Mouse (Mus musculus): Measurements from ENCODE around the gene Lmo2. TPM values are rescaled to one million over a fixed set of nuclear protein-coding genes. Genes with fewer than 3 reads are reported as not detected.

Lmo2 gene
- polyA plus RNA-seq, 1 experiment from 2014 or later, result 33.1 TPM

DNA sequence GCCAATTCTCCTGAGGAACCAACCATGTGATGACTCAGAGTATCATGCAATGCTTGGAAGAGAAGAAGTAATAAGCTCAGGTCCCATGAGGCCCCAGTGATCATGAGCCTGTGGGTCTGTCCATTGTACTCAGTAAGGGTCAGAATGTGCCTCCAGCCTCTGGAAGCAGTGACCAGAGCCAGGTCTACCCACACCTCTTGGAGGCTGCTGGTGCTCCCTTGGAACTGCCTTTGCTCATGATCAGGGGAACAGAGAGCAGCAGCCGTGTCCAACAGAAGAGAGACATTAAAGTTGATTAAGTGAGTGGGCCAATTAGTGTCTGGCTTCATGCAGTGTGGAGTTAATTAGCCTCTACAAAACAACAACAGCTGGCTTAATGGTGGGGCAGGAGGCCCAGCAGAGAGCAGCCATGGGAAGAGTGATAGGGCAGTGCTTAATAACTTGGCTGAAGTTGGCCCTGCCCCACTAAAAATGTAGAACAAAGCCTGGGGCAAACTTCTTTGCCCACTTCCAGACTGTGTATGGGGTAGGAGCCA lies 30.1 kb upstream of the Lmo2 start:
- Histone ChIP-seq H3K9ac (replicated peaks; ENCODE audit: low read length) (no peak overlapping the region), H3K9me3 (ENCODE audit: low read length) (no peaks in the 10 kb centered on the region), H3K4me2 (replicated peaks; ENCODE audit: low read depth, low read length) (no peak overlapping the region), H3K4me1 (ENCODE audit: insufficient read depth, low read length) (peaks cover 7% of the 10 kb centered on the region), H3K27ac (ENCODE audit: low read length) (no peak overlapping the region), H3K36me3 (ENCODE audit: insufficient read depth, low read length) (no peaks in the 10 kb centered on the region), H3K4me3 (ENCODE audit: low read length) (no peak overlapping the region), H3K27me3 (ENCODE audit: insufficient read depth, low read length) (no peaks in the 10 kb centered on the region)
- ATAC-seq (ENCODE audit: low FRiP score, low TSS enrichment), result peak; percentile 77
- WGBS, result 25% methylated on average over 1 of the region's 1 CpGs

DNA sequence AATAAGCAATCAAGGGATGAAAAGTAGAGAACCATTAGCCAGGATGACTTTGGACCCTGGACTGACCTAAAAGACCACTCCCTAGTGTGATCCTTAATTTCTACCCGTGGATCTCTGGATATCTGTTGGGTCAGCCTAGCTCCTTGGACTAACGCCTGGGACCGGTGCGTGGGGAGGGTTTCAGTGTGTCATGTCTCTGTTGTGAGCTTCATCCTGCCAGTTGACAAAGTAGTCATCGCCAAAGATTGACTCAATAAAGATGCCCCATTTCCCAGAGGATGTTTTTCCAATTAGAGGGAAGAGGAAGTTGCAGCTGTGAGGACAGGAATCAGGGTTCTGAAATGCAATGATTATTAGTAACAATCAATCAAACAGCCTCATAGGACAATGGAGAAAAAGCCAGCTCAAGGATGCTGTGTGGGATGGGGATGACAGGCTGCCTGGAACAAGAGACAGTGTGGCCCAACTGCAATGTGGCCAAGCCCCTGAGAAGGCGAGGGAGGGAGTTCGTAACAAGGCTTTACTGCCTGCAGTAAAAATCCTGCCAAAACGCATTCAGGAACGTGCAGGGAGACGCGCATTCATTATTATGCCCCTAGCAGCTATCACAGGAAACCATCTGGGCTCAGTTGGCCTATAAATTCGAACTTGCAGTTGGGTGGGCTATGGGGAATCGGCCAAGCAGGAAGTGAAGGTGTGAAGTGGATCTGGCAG lies 27.3 kb upstream of the Lmo2 start:
- WGBS, result 32% methylated on average over 13 of the region's 13 CpGs
- Histone ChIP-seq H3K4me2 (replicated peaks; ENCODE audit: low read depth, low read length) (no peak overlapping the region), H3K27me3 (ENCODE audit: insufficient read depth, low read length) (no peaks in the 10 kb centered on the region), H3K9me3 (ENCODE audit: low read length) (no peaks in the 10 kb centered on the region), H3K27ac (ENCODE audit: low read length) (no peak overlapping the region), H3K36me3 (ENCODE audit: insufficient read depth, low read length) (no peaks in the 10 kb centered on the region), H3K4me3 (ENCODE audit: low read length) (no peak overlapping the region), H3K4me1 (ENCODE audit: insufficient read depth, low read length) (peaks cover 8% of the 10 kb centered on the region), H3K9ac (replicated peaks; ENCODE audit: low read length) (no peak overlapping the region)
- ATAC-seq (ENCODE audit: low FRiP score, low TSS enrichment), result 0 out of 2 replicates have a peak, but pooled peaks have one; percentile 2

DNA sequence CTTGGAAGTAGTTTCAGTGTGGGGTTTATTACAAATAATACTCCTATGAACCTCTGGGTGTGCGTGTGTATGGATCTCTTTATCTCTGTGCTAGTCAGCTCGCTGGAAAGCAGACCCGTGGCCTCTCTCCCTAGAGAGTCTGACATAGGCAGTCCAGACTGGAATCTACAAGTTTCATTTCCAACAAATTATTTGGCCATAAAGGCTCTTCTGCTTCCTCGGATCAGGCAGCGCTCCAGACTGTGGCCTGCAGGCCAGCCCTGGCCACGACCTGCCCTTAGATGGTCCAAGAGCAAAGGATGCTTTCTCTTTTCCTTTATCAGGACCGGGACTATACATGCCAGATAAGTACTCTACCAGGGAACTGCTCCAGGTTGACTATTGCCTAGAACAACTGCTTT lies 26.3 kb upstream of the Lmo2 start:
- no peak overlapping the region for H3K4me3 ChIP-seq (ENCODE audit: low read length)
- no peak overlapping the region for H3K4me2 ChIP-seq (replicated peaks; ENCODE audit: low read depth, low read length)
- 69% methylated on average over 7 of the region's 7 CpGs for WGBS
- no peaks in the 10 kb centered on the region for H3K36me3 ChIP-seq (ENCODE audit: insufficient read depth, low read length)
- no peak overlapping the region for H3K9ac ChIP-seq (replicated peaks; ENCODE audit: low read length)
- H3K9me3 ChIP-seq (ENCODE audit: low read length), result no peaks in the 10 kb centered on the region
- ATAC-seq (ENCODE audit: low FRiP score, low TSS enrichment), result no peak
- H3K27ac ChIP-seq (ENCODE audit: low read length), result no peak overlapping the region
- H3K27me3 ChIP-seq (ENCODE audit: insufficient read depth, low read length), result no peaks in the 10 kb centered on the region
- peaks cover 18% of the 10 kb centered on the region for H3K4me1 ChIP-seq (ENCODE audit: insufficient read depth, low read length)

DNA sequence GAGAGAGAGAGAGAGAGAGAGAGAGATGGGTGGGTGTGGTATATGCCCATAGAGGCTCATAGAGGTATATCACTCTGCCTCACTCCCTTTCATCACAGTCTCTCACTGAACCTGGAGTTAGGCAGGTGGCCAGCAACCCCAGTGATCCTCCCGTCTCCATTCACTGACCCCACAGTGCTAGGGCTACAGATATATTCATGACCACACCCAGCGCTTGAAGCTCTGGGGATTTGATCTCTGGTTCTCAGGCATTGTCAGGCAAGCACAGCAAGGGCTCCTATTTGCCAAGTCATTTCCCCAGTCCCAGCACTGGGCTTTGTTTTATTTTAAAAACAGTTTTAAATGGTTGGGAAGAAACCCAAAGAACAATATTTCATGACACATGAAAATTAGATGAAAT lies 25.8 kb upstream of the Lmo2 start:
- 71% methylated on average over 2 of the region's 2 CpGs for WGBS
- no peak overlapping the region for H3K9ac ChIP-seq (replicated peaks; ENCODE audit: low read length)

DNA sequence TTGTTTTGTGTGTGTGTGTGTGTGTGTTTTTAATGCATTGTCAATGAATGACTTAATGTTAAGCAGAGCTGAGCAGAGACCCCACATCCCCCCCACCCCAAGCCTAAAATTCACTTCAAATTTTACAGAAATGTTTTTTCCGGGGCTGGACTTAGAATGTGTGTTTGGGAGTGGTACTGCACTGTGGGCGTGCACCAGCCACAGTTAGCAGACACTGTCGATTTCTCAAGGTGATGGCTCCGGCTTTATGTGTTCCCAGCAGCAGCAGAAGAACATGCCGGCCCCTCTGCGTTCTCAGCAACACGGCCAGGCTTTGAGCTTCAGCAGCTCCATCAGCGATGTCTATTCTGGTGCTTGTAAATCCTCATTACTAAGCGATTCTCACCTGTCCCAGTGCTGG lies 25.3 kb upstream of the Lmo2 start:
- Histone ChIP-seq H3K4me1 (ENCODE audit: insufficient read depth, low read length) (peaks cover 21% of the 10 kb centered on the region), H3K36me3 (ENCODE audit: insufficient read depth, low read length) (no peaks in the 10 kb centered on the region), H3K9me3 (ENCODE audit: low read length) (no peaks in the 10 kb centered on the region), H3K27me3 (ENCODE audit: insufficient read depth, low read length) (no peaks in the 10 kb centered on the region), H3K4me3 (ENCODE audit: low read length) (no peak overlapping the region), H3K4me2 (replicated peaks; ENCODE audit: low read depth, low read length) (no peak overlapping the region), H3K9ac (replicated peaks; ENCODE audit: low read length) (no peak overlapping the region), H3K27ac (ENCODE audit: low read length) (no peak overlapping the region)
- 60% methylated on average over 9 of the region's 9 CpGs for WGBS
- no peak for ATAC-seq (ENCODE audit: low FRiP score, low TSS enrichment)

More for the DNA sequence above, 25.8 kb upstream of the Lmo2 start:
- Histone ChIP-seq H3K9me3 (ENCODE audit: low read length) (no peaks in the 10 kb centered on the region), H3K4me2 (replicated peaks; ENCODE audit: low read depth, low read length) (no peak overlapping the region), H3K27ac (ENCODE audit: low read length) (no peak overlapping the region), H3K4me3 (ENCODE audit: low read length) (no peak overlapping the region), H3K4me1 (ENCODE audit: insufficient read depth, low read length) (peaks cover 21% of the 10 kb centered on the region), H3K27me3 (ENCODE audit: insufficient read depth, low read length) (no peaks in the 10 kb centered on the region), H3K36me3 (ENCODE audit: insufficient read depth, low read length) (no peaks in the 10 kb centered on the region)
- no peak for ATAC-seq (ENCODE audit: low FRiP score, low TSS enrichment)

DNA sequence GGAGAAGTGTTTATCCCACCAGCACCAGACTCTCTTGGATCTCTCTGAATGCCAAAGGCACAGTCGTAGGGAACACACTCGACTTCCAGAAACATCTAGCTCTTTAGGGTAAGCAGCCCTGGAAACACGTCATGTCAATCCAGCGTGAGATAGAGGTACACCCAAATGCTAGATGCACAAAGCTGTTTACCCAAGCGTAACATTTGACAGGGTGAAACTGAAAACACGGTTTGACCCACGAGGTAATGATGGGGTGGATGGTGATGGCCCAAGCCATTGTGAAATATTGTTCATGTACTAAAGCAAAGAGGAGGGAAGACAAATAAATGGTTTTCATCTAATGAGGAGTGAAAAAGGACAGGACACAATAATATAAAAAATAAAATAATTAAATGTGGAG lies 23.5 kb upstream of the Lmo2 start:
- Histone ChIP-seq H3K9ac (replicated peaks; ENCODE audit: low read length) (no peak overlapping the region), H3K4me2 (replicated peaks; ENCODE audit: low read depth, low read length) (no peak overlapping the region), H3K36me3 (ENCODE audit: insufficient read depth, low read length) (no peaks in the 10 kb centered on the region), H3K27me3 (ENCODE audit: insufficient read depth, low read length) (no peaks in the 10 kb centered on the region), H3K27ac (ENCODE audit: low read length) (no peak overlapping the region), H3K4me3 (ENCODE audit: low read length) (no peak overlapping the region), H3K4me1 (ENCODE audit: insufficient read depth, low read length) (peaks cover 21% of the 10 kb centered on the region), H3K9me3 (ENCODE audit: low read length) (no peaks in the 10 kb centered on the region)
- WGBS, result 56% methylated on average over 7 of the region's 7 CpGs
- ATAC-seq (ENCODE audit: low FRiP score, low TSS enrichment), result no peak

DNA sequence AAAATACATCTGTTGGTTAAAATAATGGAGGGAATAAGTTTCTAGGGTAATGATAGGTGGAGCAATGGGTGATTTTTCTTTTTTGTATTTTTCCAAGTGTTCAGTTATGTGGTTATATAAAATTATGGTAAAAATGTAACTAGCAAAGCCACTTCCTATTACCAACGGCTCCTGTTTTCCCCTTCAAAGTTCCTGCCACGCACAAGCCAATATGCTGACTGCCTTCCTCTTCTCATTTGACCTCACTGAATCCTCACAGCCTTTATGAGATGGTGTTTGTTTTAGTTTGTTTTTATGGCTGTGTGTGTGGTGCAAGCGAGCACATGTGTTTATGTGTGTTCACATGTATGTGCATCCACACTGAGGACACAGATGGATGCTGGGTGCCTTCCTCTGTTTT lies 23.1 kb upstream of the Lmo2 start:
- no peak for ATAC-seq (ENCODE audit: low FRiP score, low TSS enrichment)
- Histone ChIP-seq H3K4me3 (ENCODE audit: low read length) (no peak overlapping the region), H3K36me3 (ENCODE audit: insufficient read depth, low read length) (no peaks in the 10 kb centered on the region), H3K9ac (replicated peaks; ENCODE audit: low read length) (no peak overlapping the region), H3K27me3 (ENCODE audit: insufficient read depth, low read length) (no peaks in the 10 kb centered on the region), H3K4me2 (replicated peaks; ENCODE audit: low read depth, low read length) (no peak overlapping the region), H3K4me1 (ENCODE audit: insufficient read depth, low read length) (peaks cover 21% of the 10 kb centered on the region), H3K27ac (ENCODE audit: low read length) (no peak overlapping the region), H3K9me3 (ENCODE audit: low read length) (no peaks in the 10 kb centered on the region)
- WGBS, result 64% methylated on average over 3 of the region's 3 CpGs

DNA sequence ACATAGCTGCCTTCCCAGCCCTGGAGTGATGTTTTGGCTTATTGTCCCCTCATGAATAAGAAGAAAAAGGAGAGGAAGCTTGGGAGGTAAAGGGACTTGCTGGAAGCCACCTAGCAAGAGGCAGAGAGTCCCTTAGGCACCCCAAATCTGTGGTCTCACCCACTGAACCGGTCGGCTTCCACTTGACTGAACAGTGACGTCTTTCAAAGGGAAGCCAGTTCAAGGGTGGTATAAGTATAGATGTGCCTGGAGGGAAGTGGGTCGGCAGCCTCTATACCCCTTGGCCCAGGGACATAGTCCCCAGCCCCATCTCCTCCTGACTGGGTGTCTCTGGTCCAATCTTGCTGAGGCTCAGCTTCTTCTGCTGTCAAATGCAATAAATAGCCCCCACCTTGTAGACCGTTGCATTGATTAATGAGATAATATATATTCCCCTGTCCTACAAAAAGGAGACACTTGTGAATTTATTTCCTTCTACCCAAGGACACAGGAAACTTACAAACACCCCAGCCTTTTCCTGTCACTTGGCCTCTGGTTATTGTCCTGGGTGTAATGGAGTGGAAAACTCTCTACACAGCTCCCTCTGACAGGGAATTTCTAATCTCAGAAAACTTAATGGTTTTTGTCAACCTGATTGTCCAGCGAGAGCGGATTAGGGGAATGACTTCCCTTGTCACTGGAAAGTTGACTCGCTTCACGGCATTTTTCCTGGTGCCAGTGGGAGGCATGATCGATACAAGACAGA lies 21.9 kb upstream of the Lmo2 start:
- WGBS, result 31% methylated on average over 10 of the region's 10 CpGs
- no peaks in the 10 kb centered on the region for H3K27me3 ChIP-seq (ENCODE audit: insufficient read depth, low read length)
- peaks cover 14% of the 10 kb centered on the region for H3K4me1 ChIP-seq (ENCODE audit: insufficient read depth, low read length)
- H3K4me3 ChIP-seq (ENCODE audit: low read length), result no peak overlapping the region
- H3K9ac ChIP-seq (replicated peaks; ENCODE audit: low read length), result no peak overlapping the region
- H3K9me3 ChIP-seq (ENCODE audit: low read length), result no peaks in the 10 kb centered on the region
- no peaks in the 10 kb centered on the region for H3K36me3 ChIP-seq (ENCODE audit: insufficient read depth, low read length)
- H3K27ac ChIP-seq (ENCODE audit: low read length), result peak overlapping the region; percentile 45; the same call in 1 of the 2 replicates
- no peak for ATAC-seq (ENCODE audit: low FRiP score, low TSS enrichment)
- H3K4me2 ChIP-seq (replicated peaks; ENCODE audit: low read depth, low read length), result no peak overlapping the region; the same call in 1 of the 2 replicates

DNA sequence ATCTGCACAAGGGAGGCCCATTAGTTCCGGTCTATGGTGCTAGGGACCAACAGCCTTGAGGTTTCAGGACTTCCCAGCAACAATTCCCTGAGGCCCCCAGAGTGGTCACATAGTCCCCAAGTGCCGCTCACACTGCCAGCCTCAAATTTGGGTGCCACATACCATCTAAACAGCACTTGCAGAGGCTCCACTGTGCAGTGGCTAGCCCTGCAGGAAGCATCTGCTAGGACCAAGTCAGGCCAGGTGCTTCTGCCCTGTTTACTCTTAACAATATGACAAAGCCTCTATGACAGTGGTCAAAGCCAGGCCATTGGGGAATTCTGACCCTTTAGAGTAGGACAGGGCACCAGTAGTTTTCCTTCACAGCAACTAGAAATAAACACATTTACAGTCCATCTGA lies 21.1 kb upstream of the Lmo2 start:
- Histone ChIP-seq H3K4me2 (replicated peaks; ENCODE audit: low read depth, low read length) (no peak overlapping the region; the same call in 1 of the 2 replicates), H3K9ac (replicated peaks; ENCODE audit: low read length) (no peak overlapping the region), H3K4me3 (ENCODE audit: low read length) (no peak overlapping the region), H3K4me1 (ENCODE audit: insufficient read depth, low read length) (peaks cover 14% of the 10 kb centered on the region), H3K27me3 (ENCODE audit: insufficient read depth, low read length) (no peaks in the 10 kb centered on the region), H3K9me3 (ENCODE audit: low read length) (no peaks in the 10 kb centered on the region), H3K36me3 (ENCODE audit: insufficient read depth, low read length) (no peaks in the 10 kb centered on the region), H3K27ac (ENCODE audit: low read length) (peak overlapping the region; percentile 45; the same call in 1 of the 2 replicates)
- ATAC-seq (ENCODE audit: low FRiP score, low TSS enrichment), result peak; percentile 53; the same call in 1 of the 2 replicates
- 62% methylated on average over 2 of the region's 2 CpGs for WGBS

DNA sequence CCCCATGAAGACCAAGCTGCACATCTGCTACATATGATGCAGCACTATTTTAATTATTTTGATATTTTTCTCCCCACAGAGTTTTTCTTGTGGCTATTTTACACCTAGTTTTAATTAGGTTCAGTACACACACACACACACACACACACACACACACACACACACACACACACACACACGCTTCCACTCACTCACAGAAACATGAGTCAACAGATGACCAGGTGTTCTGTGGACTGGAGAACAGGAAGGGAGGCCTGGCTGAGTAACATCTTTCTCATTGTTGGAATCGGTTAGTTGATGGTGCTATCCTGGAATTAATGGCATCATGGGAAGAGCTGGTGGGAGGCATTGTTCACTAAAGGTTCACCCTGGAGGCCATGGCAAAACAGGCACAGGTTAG lies 20.1 kb upstream of the Lmo2 start:
- Histone ChIP-seq H3K4me2 (replicated peaks; ENCODE audit: low read depth, low read length) (no peak overlapping the region), H3K27me3 (ENCODE audit: insufficient read depth, low read length) (no peaks in the 10 kb centered on the region), H3K27ac (ENCODE audit: low read length) (no peak overlapping the region), H3K9ac (replicated peaks; ENCODE audit: low read length) (no peak overlapping the region), H3K36me3 (ENCODE audit: insufficient read depth, low read length) (no peaks in the 10 kb centered on the region), H3K4me3 (ENCODE audit: low read length) (no peak overlapping the region), H3K4me1 (ENCODE audit: insufficient read depth, low read length) (peaks cover 14% of the 10 kb centered on the region), H3K9me3 (ENCODE audit: low read length) (no peaks in the 10 kb centered on the region)
- no peak for ATAC-seq (ENCODE audit: low FRiP score, low TSS enrichment)
- WGBS, result 72% methylated on average over 2 of the region's 2 CpGs

All from kidney, embryonic 16.5 days (tissue).